Mouse (Mus musculus) embryonic facial prominence, embryonic 11.5 days (tissue): ENCODE data around the gene Derl3. TPM values are rescaled to one million over a fixed set of nuclear protein-coding genes. Genes with fewer than 3 reads are reported as not detected.

ENCODE experiments used
- ATAC-seq: fragments of 200-750 bp; cut with Nextera tagmentation; replicated peaks from 2 replicates; pipeline ENCODE4 v1.8.0; 2017; ENCODE audit warnings: low read depth; ENCODE audit not compliant: insufficient number of reproducible peaks, low FRiP score, low TSS enrichment
- DNase-seq: peaks from one replicate; pipeline ENCODE4 v3.0.0-alpha.2; 2015; ENCODE audit warnings: low spot score
- H3K27ac ChIP-seq: fragments of 300-500 bp; sonication (generic); replicated peaks from 2 replicates; pipeline ENCODE4 v1.5.1; 2014; ENCODE audit warnings: mild to moderate bottlenecking, low read depth, low read length, control low read depth
- H3K27me3 ChIP-seq: fragments of 300-500 bp; sonication (generic); 2 replicates; pipeline ENCODE4 v1.6.1; 2014; ENCODE audit warnings: mild to moderate bottlenecking, low read length, moderate library complexity, mixed read lengths; ENCODE audit not compliant: control insufficient read depth, insufficient read depth
- H3K36me3 ChIP-seq: fragments of 300-500 bp; sonication (generic); replicated peaks from 2 replicates; pipeline ENCODE4 v1.6.1; 2014; ENCODE audit warnings: low read depth, mild to moderate bottlenecking, low read length, moderate library complexity, mixed read lengths; ENCODE audit not compliant: control insufficient read depth, insufficient read depth
- H3K4me1 ChIP-seq: fragments of 300-500 bp; sonication (generic); 2 replicates; pipeline ENCODE4 v1.6.1; 2014; ENCODE audit warnings: low read length, mixed read lengths; ENCODE audit not compliant: control insufficient read depth, insufficient read depth
- H3K4me2 ChIP-seq: fragments of 300-500 bp; sonication (generic); 2 replicates; pipeline ENCODE4 v1.6.1; 2014; ENCODE audit warnings: low read depth, mild to moderate bottlenecking, control low read depth, low read length, moderate library complexity
- H3K4me3 ChIP-seq: fragments of 300-500 bp; sonication (generic); 2 replicates; pipeline ENCODE4 v1.5.1; 2014; ENCODE audit warnings: low read depth, low read length, control low read depth
- H3K9ac ChIP-seq: fragments of 300-500 bp; sonication (generic); replicated peaks from 2 replicates; pipeline ENCODE4 v1.6.1; 2014; ENCODE audit warnings: mild to moderate bottlenecking, control low read depth, low read length
- H3K9me3 ChIP-seq: fragments of 300-500 bp; sonication (generic); replicated peaks from 2 replicates; pipeline ENCODE4 v1.6.1; 2016; ENCODE audit warnings: mild to moderate bottlenecking, low read length, inconsistent platforms, mixed read lengths; ENCODE audit not compliant: control insufficient read depth
- WGBS: fragments of 180-500 bp; shearing (Covaris S2); extraction: QIAGEN DNeasy Blood & Tissue Kit; methylation state at CpG from one replicate; pipeline ENCODE4 v1.1.7; 2014; 5-methylcytosine and 5-hydroxymethylcytosine counted together
- polyA plus RNA-seq: library from polyadenylated mRNA; unstranded; fragments of >200 nt; fragmentation: Nextera tagmentation; extraction: Ambion mirVana; gene quantifications from 2 replicates; pipeline ENCODE4 v1.2.1, GENCODE M21; 2014

The Derl3 gene
- polyA plus RNA-seq, 1 experiment from 2014 or later, result 3.7 TPM

GRCm38 (mm10) chr10:75904391-75904790 lies 11.2 kb downstream of the Derl3 start:
- no peak for DNase-seq
- 90% methylated on average over 5 of the region's 5 CpGs for WGBS
- ATAC-seq, result no peak
- H3K4me2 ChIP-seq, result no peak overlapping the region
- H3K36me3 ChIP-seq, result peaks cover 13% of the 10 kb centered on the region
- H3K4me1 ChIP-seq, result no peaks in the 10 kb centered on the region
- H3K9ac ChIP-seq, result no peak overlapping the region
- no peaks in the 10 kb centered on the region for H3K27me3 ChIP-seq
- H3K27ac ChIP-seq, result no peak overlapping the region
- no peak overlapping the region for H3K4me3 ChIP-seq
- H3K9me3 ChIP-seq, result no peaks in the 10 kb centered on the region

GRCm38 (mm10) chr10:75906882-75907281 lies 13.7 kb downstream of the Derl3 start:
- H3K27me3 ChIP-seq, result no peaks in the 10 kb centered on the region
- H3K36me3 ChIP-seq, result peaks cover 14% of the 10 kb centered on the region
- H3K9me3 ChIP-seq, result no peaks in the 10 kb centered on the region
- 97% methylated on average over 4 of the region's 4 CpGs for WGBS
- no peak overlapping the region for H3K27ac ChIP-seq
- H3K4me2 ChIP-seq, result no peak overlapping the region
- no peak for ATAC-seq
- DNase-seq, result no peak
- H3K9ac ChIP-seq, result no peak overlapping the region
- H3K4me3 ChIP-seq, result no peak overlapping the region
- H3K4me1 ChIP-seq, result no peaks in the 10 kb centered on the region

- H3K27ac ChIP-seq, result no peak overlapping the region
- no peak overlapping the region for H3K4me2 ChIP-seq
- DNase-seq (no peak), ATAC-seq (no peak)
- no peak overlapping the region for H3K4me3 ChIP-seq
- H3K4me1 ChIP-seq, result no peaks in the 10 kb centered on the region
- 85% methylated on average over 2 of the region's 2 CpGs for WGBS
- no peak overlapping the region for H3K9ac ChIP-seq
- H3K27me3 ChIP-seq, result no peaks in the 10 kb centered on the region
- H3K9me3 ChIP-seq, result no peaks in the 10 kb centered on the region
- peaks cover 3% of the 10 kb centered on the region for H3K36me3 ChIP-seq
These were observed 17.5 kb downstream of the Derl3 start for GRCm38 (mm10) chr10:75910698-75911097.

GRCm38 (mm10) chr10:75913013-75913589 lies 19.9 kb downstream of the Derl3 start:
- no peak overlapping the region for H3K9ac ChIP-seq
- no peaks in the 10 kb centered on the region for H3K9me3 ChIP-seq
- DNase-seq, result no peak
- H3K36me3 ChIP-seq, result peaks cover 3% of the 10 kb centered on the region
- H3K4me3 ChIP-seq, result no peak overlapping the region
- H3K4me2 ChIP-seq, result no peak overlapping the region
- no peak for ATAC-seq
- no peaks in the 10 kb centered on the region for H3K4me1 ChIP-seq
- WGBS, result 74% methylated on average over 6 of the region's 6 CpGs
- no peak overlapping the region for H3K27ac ChIP-seq
- no peaks in the 10 kb centered on the region for H3K27me3 ChIP-seq

GRCm38 (mm10) chr10:75915557-75915956 lies 22.3 kb downstream of the Derl3 start:
- DNase-seq (no peak), ATAC-seq (no peak)
- Histone ChIP-seq H3K36me3 (no peaks in the 10 kb centered on the region; the same call in none of the 2 replicates), H3K9ac (no peak overlapping the region), H3K9me3 (no peaks in the 10 kb centered on the region), H3K4me3 (no peak overlapping the region), H3K4me2 (no peak overlapping the region), H3K4me1 (no peaks in the 10 kb centered on the region), H3K27ac (no peak overlapping the region), H3K27me3 (no peaks in the 10 kb centered on the region)
- WGBS, result 85% methylated on average over 7 of the region's 7 CpGs

GRCm38 (mm10) chr10:75916840-75917239 lies 23.6 kb downstream of the Derl3 start:
- Histone ChIP-seq H3K4me1 (no peaks in the 10 kb centered on the region), H3K4me2 (no peak overlapping the region), H3K27ac (no peak overlapping the region), H3K9ac (no peak overlapping the region), H3K36me3 (no peaks in the 10 kb centered on the region; the same call in 1 of the 2 replicates), H3K27me3 (no peaks in the 10 kb centered on the region), H3K4me3 (no peak overlapping the region), H3K9me3 (no peaks in the 10 kb centered on the region)
- DNase-seq, result peak; percentile 63
- no peak for ATAC-seq
- 57% methylated on average over 8 of the region's 8 CpGs for WGBS

GRCm38 (mm10) chr10:75919026-75919425 lies 25.8 kb downstream of the Derl3 start:
- H3K4me2 ChIP-seq, result no peak overlapping the region
- no peaks in the 10 kb centered on the region for H3K9me3 ChIP-seq
- no peak overlapping the region for H3K27ac ChIP-seq
- 89% methylated on average over 5 of the region's 5 CpGs for WGBS
- no peak overlapping the region for H3K4me3 ChIP-seq
- ATAC-seq (no peak), DNase-seq (no peak)
- no peaks in the 10 kb centered on the region for H3K4me1 ChIP-seq
- H3K36me3 ChIP-seq, result no peaks in the 10 kb centered on the region; the same call in 1 of the 2 replicates
- H3K9ac ChIP-seq, result no peak overlapping the region
- no peaks in the 10 kb centered on the region for H3K27me3 ChIP-seq

- peak within 1 kb of the TSS; percentile 98 for H3K9ac ChIP-seq
- H3K27ac ChIP-seq, result peak within 1 kb of the TSS; percentile 95
- no peaks in the 10 kb centered on the region for H3K36me3 ChIP-seq
- no peaks in the 10 kb centered on the region for H3K9me3 ChIP-seq
- WGBS, result under 1% methylated on average over 75 of the region's 76 CpGs
- no peaks in the 10 kb centered on the region for H3K4me1 ChIP-seq
- peak; percentile 98 for DNase-seq
- peak within 1 kb of the TSS; percentile 95 for H3K4me3 ChIP-seq
- H3K27me3 ChIP-seq, result no peaks in the 10 kb centered on the region
- ATAC-seq, result peak; percentile 80
- H3K4me2 ChIP-seq, result peak within 1 kb of the TSS; percentile 75
These were observed 28.0 kb downstream of the Derl3 start, which contains the start of gene Smarcb1 for GRCm38 (mm10) chr10:75921026-75921725. Gene Smarcb1, minus strand, starts transcription at chr10:75921617.
